Mouse (Mus musculus) kidney, postnatal 4 days (tissue): ENCODE data around the gene 4921524J17Rik.

Source experiments
- DNase-seq, 2 experiments: peaks; one replicate each; pipeline ENCODE4 v3.0.0; 2021; ENCODE audit warnings: mixed read lengths in 2 of 2

The 4921524J17Rik gene

DNA sequence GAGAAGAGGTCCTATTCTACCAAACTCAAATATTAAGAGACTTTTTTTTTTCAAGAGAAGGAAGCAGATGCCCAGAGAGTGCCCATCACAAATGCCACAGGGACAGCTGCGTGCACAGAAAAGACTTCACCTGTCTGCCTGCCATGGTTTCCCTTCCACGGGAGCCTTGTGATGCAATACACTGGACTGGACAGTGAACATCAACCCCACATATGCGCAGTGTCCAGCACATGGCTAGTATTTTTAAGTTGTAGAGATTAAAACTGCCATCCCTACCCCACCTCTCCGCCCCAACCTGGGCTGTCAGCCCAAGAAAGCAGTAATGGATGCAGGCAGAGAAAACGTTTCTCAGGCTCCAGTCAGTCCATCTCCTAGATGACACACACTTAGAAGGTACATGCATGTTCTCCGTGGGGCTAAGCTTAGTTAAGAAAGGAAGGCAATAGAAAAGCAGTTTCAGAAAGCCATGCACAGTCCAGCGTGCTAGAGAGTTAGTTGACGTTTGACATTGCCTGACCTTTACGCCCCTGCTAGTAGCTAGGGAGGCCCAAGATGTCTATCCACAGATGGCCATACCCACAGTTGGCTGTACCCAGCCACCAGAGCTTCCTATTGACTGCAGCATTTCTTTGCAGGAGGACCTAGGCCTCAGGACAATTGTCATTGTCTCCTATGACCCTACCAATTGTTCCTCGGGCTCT, 52.4 kb downstream of the 4921524J17Rik start:
- DNase-seq = no peak

DNA sequence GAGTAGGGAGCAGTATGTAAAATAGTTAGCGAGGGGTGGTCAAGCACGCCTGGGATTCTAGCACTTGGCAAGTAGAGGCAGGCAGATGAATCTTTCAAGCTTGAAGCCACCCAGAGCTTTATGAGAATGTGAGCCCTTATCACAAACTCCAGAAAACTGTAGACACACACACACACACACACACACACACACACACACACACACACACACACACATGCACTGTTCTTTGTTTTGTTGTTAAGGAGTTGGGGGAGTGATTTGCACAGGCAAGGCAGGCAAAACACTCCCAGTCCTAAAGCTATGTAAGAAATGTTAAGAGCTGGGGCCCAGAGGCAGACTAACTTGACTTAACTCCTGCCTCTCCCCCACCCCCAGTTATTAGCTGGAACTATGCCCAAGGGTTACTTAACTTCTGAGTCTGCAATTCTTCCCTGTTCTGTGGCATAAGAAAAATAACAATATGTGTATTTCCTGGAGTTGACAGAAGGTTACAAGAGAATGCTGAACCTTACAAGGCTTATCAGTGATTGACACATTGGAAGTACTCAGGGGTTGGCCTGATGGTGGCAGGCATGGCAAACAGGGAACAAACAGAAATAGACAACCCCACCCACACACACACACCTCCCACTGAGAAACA, 53.4 kb downstream of the 4921524J17Rik start:
- DNase-seq = peak; percentile 65 to 74

DNA sequence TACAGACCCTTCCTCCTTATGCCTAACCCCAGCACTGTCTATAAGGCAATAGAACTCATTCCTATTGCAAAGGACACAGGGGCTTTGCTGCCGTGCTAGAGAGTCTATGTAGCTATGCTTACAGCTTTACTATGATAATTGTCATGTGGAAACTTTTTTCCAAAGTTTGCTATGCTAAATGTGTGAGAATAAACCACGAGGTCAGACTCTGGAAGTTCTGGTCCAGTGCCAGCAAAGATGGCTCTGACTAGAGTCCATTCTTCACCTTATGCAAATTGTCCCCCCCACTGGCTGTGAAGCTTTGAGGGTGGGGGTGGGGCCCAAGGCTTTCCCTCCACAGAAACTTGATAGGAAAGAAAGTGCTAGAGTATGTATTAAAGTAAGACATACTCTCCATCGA, 56.1 kb downstream of the 4921524J17Rik start:
- DNase-seq = peak; percentile 32 to 51

DNA sequence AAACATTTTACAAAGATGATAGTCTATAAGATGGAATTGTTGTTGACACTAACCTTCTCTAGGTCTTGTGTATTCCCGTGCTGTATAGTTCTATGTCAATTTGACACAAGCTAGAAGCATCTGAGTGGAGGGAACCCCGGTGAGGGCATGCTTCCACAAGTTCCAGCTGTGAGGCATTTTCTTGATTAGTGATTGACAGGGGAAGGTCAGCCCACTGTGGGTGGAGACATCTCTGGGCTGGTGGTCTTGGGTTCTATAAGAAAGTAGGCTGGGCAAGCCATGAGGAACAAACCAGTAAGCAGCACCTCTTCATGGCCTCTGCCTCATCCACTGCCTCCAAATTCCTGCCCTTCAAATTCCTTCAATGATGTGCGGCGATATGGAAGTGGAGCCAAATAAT, 58.3 kb downstream of the 4921524J17Rik start:
- no peak for DNase-seq

GRCm38 (mm10) chr8:85373435-85374039, 59.1 kb downstream of the 4921524J17Rik start:
- no peak for DNase-seq

DNA sequence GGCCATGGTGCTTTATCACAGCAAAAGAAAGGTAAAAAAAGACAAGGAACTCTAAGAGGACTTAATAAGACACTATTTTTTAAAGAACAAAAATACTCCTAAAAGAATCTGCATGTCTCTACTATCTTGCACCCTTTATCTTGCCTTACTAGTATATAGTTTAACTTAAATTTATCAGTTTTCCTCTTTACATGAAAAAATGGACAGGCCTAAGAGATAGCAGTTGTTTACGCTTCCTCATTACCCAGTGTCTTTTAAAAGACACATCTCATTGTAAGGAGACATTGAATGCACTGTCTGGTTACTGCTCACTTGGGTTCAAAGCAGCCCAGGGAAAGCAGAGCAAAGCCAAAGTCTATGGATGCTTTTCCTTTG, 60.2 kb downstream of the 4921524J17Rik start:
- no peak for DNase-seq

GRCm38 (mm10) chr8:85371736-85372464, 60.7 kb downstream of the 4921524J17Rik start:
- DNase-seq = no peak

- no peak for DNase-seq
Observed at GRCm38 (mm10) chr8:85365176-85365575, 67.5 kb downstream of the 4921524J17Rik start.

GRCm38 (mm10) chr8:85364628-85365027, 68.0 kb downstream of the 4921524J17Rik start:
- DNase-seq = no peak

DNA sequence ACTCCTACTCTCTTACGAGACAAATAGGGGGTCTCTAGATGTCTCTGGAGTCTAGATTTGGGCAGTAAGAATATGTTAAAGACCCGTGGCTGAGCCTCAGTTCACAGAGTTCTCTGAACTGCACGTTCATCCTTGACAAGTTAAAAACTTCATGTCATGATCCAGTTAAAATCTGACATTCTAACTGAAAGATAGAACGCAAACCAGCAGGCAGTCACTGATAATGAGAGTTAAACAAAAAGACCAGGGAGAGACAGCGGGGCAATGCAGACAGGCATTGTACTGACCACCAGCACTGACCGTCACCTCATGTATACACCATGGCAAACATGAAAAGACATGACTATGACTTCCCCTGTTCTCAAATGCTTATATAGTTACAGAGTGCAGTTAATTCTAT, 69.2 kb downstream of the 4921524J17Rik start:
- no peak for DNase-seq

GRCm38 (mm10) chr8:85362211-85362610, 70.4 kb downstream of the 4921524J17Rik start:
- DNase-seq = no peak
